Mouse (Mus musculus): Measurements from ENCODE around the gene Lrmda. TPM values are rescaled to one million over a fixed set of nuclear protein-coding genes. Genes with fewer than 3 reads are reported as not detected.

The Lrmda gene
- 0.60 and 1.1 TPM in 2 replicates for polyA plus RNA-seq (2016; fragmentation: Nextera tagmentation; extraction: Ambion mirVana)

GRCm38 (mm10) chr14:22019252-22019948, at the start of gene Lrmda:
Gene Lrmda, plus strand, starts transcription at chr14:22019712.
- H3K9me3 ChIP-seq: no peaks in the 10 kb centered on the region
- peaks cover 15% of the 10 kb centered on the region for H3K4me1 ChIP-seq
- WGBS: 3% methylated on average over 33 of the region's 33 CpGs
- peak within 1 kb of the TSS; percentile 82 for H3K27ac ChIP-seq
- H3K4me3 ChIP-seq: peak within 1 kb of the TSS; percentile 59
- DNase-seq (ENCODE audit: low spot score): peak; percentile 78
- peaks cover 51% of the 10 kb centered on the region for H3K27me3 ChIP-seq (ENCODE audit: insufficient read depth, poor library complexity, severe bottlenecking)
- no peaks in the 10 kb centered on the region for H3K36me3 ChIP-seq

GRCm38 (mm10) chr14:21981462-21981861, 38.0 kb upstream of the Lrmda start:
- Histone ChIP-seq H3K36me3 (peaks cover 10% of the 10 kb centered on the region; the same call in 1 of the 2 replicates), H3K27me3 (ENCODE audit: insufficient read depth, poor library complexity, severe bottlenecking) (peaks cover 45% of the 10 kb centered on the region), H3K4me3 (peak overlapping the region; percentile 77), H3K9me3 (no peaks in the 10 kb centered on the region), H3K27ac (peak overlapping the region; percentile 56), H3K4me1 (peaks cover 38% of the 10 kb centered on the region)
- peak; percentile 90 for DNase-seq (ENCODE audit: low spot score)
- under 1% methylated on average over 22 of the region's 22 CpGs for WGBS

GRCm38 (mm10) chr14:21982096-21982591, 37.4 kb upstream of the Lrmda start:
- H3K27me3 ChIP-seq (ENCODE audit: insufficient read depth, poor library complexity, severe bottlenecking): peaks cover 45% of the 10 kb centered on the region
- 18% methylated on average over 14 of the region's 14 CpGs for WGBS
- no peaks in the 10 kb centered on the region for H3K9me3 ChIP-seq
- peak overlapping the region; percentile 77 for H3K4me3 ChIP-seq
- H3K27ac ChIP-seq: peak overlapping the region; percentile 80
- peaks cover 10% of the 10 kb centered on the region; the same call in 1 of the 2 replicates for H3K36me3 ChIP-seq
- peaks cover 38% of the 10 kb centered on the region for H3K4me1 ChIP-seq
- DNase-seq (ENCODE audit: low spot score): no peak

DNA sequence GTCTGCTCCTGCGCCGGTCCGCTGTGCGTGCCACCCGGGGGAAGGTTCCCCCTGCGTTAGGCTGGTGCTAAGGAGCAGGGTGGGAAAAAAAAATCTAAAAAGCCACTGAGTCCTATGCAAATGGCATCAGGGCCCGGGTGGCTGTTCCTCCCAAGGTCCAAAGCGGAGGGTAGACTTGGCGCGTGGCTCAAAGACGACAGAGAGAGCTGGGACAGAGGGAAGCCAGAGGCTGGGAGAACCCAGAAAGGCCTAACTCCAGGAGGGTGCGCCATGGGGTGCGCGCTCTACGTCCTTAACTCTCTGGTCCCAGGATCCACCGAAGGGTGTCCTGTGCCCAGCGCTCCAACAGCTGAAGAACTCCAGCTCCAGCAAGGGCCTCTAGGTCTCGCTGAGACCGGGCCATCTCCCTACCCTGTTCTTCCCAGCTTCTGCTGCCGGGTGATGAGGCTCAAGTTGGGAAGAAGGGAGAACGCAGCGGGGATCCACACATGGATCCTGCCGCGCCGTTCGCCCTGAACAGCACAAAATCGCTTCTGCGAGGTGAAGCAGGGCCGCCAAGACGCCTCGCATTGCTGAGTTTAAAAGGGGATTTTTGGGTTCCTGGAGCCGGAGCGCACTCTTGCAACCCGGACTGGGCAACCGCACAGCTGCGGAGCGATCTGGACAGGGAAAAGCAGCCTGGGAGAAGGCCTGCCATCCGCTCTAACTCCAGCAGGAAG, 36.8 kb upstream of the Lrmda start:
- Histone ChIP-seq H3K4me1 (peaks cover 41% of the 10 kb centered on the region), H3K4me3 (peak overlapping the region; percentile 77), H3K36me3 (peaks cover 10% of the 10 kb centered on the region; the same call in 1 of the 2 replicates), H3K27ac (peak overlapping the region; percentile 80), H3K27me3 (ENCODE audit: insufficient read depth, poor library complexity, severe bottlenecking) (peaks cover 45% of the 10 kb centered on the region), H3K9me3 (no peaks in the 10 kb centered on the region)
- WGBS: 1% methylated on average over 38 of the region's 38 CpGs
- DNase-seq (ENCODE audit: low spot score): peak; percentile 81

- peaks cover 45% of the 10 kb centered on the region for H3K27me3 ChIP-seq (ENCODE audit: insufficient read depth, poor library complexity, severe bottlenecking)
- peaks cover 10% of the 10 kb centered on the region; the same call in 1 of the 2 replicates for H3K36me3 ChIP-seq
- no peak for DNase-seq (ENCODE audit: low spot score)
- H3K9me3 ChIP-seq: no peaks in the 10 kb centered on the region
- under 1% methylated on average over 22 of the region's 22 CpGs for WGBS
- H3K27ac ChIP-seq: peak overlapping the region; percentile 80
- H3K4me1 ChIP-seq: peaks cover 41% of the 10 kb centered on the region
- H3K4me3 ChIP-seq: peak overlapping the region; percentile 77
Observed at GRCm38 (mm10) chr14:21983311-21983949, 36.1 kb upstream of the Lrmda start.

GRCm38 (mm10) chr14:21983950-21984730, 35.4 kb upstream of the Lrmda start:
- DNase-seq (ENCODE audit: low spot score): no peak
- WGBS: 7% methylated on average over 18 of the region's 18 CpGs
- H3K4me3 ChIP-seq: peak overlapping the region; percentile 77
- peaks cover 48% of the 10 kb centered on the region for H3K4me1 ChIP-seq
- H3K27ac ChIP-seq: peak overlapping the region; percentile 88
- no peaks in the 10 kb centered on the region for H3K9me3 ChIP-seq
- peaks cover 46% of the 10 kb centered on the region for H3K27me3 ChIP-seq (ENCODE audit: insufficient read depth, poor library complexity, severe bottlenecking)
- H3K36me3 ChIP-seq: peaks cover 10% of the 10 kb centered on the region; the same call in 1 of the 2 replicates

DNA sequence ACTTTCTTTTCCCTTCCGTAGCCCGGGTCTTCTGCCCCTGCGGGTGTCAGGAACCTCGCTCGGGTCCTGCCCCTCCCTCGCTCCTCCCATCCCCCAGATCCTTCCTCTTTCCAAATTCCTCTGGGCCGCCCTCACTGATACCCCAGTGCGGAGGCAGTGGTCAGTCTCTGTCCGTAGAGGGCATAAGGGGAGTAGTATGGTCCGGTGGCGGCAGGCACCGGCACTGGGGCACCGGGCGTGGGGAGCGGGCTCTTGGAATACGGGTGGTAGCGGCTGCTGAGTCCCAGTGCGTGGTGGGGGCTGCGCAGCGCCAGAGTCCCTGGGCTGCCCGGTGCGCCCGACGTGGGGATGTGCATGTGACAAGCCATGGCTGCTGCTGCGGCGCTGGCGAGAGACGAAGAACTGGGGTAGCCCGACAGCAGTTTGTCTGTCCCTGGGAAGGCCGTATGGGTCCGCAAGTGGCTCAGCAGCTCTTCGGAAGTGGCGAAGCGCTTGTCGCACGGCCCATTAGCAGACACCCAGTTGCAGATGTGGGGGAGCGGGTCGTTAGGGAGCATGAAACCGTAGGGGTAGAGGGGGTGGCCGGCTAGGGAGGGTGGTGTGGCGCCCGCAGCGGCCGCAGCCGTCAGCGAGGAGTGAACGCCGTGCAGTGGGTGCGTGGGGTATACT, 34.6 kb upstream of the Lrmda start:
- H3K4me1 ChIP-seq: peaks cover 55% of the 10 kb centered on the region
- peaks cover 53% of the 10 kb centered on the region for H3K27me3 ChIP-seq (ENCODE audit: insufficient read depth, poor library complexity, severe bottlenecking)
- peak overlapping the region; percentile 77 for H3K4me3 ChIP-seq
- no peaks in the 10 kb centered on the region for H3K9me3 ChIP-seq
- peak overlapping the region; percentile 88 for H3K27ac ChIP-seq
- peaks cover 10% of the 10 kb centered on the region; the same call in 1 of the 2 replicates for H3K36me3 ChIP-seq
- WGBS: 1% methylated on average over 49 of the region's 49 CpGs
- peak; percentile 84 for DNase-seq (ENCODE audit: low spot score)

DNA sequence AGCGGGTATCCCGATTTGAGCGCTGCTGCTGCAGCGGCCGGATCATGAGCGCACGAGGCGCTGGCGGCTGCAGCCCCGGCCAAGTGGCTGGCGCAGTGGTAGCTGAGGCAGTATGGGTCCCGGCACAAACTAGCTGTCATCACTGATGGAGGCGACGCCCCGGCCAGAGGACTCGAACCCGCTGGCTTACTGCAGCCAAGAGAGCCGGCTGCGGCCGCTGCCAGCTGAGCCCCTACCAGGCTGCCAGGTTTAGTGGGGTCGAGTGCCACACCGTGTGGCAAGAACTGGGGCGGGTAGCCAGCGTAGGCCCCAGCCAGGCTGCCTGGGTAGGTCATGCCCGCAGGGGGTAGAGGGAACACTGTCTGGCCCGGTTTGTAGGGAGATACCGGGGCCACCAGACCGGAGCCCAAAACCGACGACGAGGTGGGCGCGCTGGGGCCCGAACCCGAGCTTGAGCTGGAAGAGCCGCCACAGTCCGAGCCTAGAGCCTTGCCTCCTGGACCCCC, 34.0 kb upstream of the Lrmda start:
- DNase-seq (ENCODE audit: low spot score): no peak

GRCm38 (mm10) chr14:21985981-21986732, 33.4 kb upstream of the Lrmda start:
- H3K4me1 ChIP-seq: peaks cover 62% of the 10 kb centered on the region
- WGBS: under 1% methylated on average over 62 of the region's 62 CpGs
- peaks cover 10% of the 10 kb centered on the region; the same call in 1 of the 2 replicates for H3K36me3 ChIP-seq
- H3K9me3 ChIP-seq: no peaks in the 10 kb centered on the region
- peak; percentile 91 for DNase-seq (ENCODE audit: low spot score)
- H3K27ac ChIP-seq: peak overlapping the region; percentile 88
- H3K4me3 ChIP-seq: peak overlapping the region; percentile 77
- H3K27me3 ChIP-seq (ENCODE audit: insufficient read depth, poor library complexity, severe bottlenecking): peaks cover 50% of the 10 kb centered on the region

More for the DNA sequence above, 34.0 kb upstream of the Lrmda start:
- Histone ChIP-seq H3K27ac (peak overlapping the region; percentile 88), H3K4me3 (peak overlapping the region; percentile 77), H3K36me3 (peaks cover 10% of the 10 kb centered on the region; the same call in 1 of the 2 replicates), H3K4me1 (peaks cover 61% of the 10 kb centered on the region), H3K27me3 (ENCODE audit: insufficient read depth, poor library complexity, severe bottlenecking) (peaks cover 53% of the 10 kb centered on the region), H3K9me3 (no peaks in the 10 kb centered on the region)
- WGBS: 1% methylated on average over 37 of the region's 37 CpGs

DNA sequence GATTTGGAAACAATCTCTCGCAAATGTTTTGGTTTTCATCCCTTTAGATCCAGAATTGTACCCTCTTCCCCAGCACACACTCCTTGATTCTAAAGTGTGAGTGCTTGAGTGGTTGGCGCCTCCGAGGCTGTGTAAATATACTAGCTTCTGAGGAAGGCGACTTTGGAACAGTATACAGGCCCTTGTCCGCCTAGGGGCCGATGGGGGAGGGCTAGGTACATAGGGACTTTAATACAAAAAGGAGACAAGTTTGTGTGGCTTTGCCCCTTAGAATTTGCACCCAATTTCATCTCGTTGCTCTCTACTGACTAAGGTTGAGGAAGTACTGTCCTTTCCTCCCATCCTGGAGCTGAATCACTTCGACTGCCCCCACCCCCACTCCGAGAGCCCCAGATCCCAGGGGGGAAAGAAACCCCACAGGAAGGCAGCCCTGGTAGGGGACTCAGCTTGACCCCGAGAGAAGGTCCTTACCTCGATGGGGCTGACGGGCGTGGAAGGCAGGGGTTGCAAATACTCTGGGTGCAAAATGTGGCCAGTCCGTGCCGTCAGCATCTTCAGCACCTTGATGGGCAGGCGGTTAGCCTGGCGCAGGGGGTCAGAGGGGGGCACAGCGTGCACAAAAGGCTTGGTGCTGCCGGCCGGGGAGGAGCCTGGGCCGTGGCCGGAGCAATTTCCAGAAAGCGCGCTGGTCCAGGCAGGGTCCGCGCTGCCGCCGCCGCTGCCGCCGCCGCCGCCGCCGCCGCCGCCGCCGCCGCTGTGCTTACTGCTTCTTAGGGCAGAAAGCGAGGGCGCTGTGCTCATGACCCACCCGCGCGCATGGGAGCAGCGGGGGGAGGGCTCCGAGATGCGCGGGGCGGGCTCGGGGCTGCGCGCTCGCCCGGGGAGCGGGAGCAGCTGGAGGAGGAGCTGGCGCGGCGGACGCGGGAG, 32.5 kb upstream of the Lrmda start:
- Histone ChIP-seq H3K4me1 (peaks cover 59% of the 10 kb centered on the region), H3K27ac (peak overlapping the region; percentile 88), H3K36me3 (peaks cover 10% of the 10 kb centered on the region; the same call in 1 of the 2 replicates), H3K9me3 (no peaks in the 10 kb centered on the region), H3K4me3 (peak overlapping the region; percentile 77), H3K27me3 (ENCODE audit: insufficient read depth, poor library complexity, severe bottlenecking) (peaks cover 53% of the 10 kb centered on the region)
- DNase-seq (ENCODE audit: low spot score): no peak
- under 1% methylated on average over 61 of the region's 61 CpGs for WGBS

Data from heart, embryonic 10.5 days (tissue).